Mouse (Mus musculus) CH12.LX (cell line): ENCODE data around the gene Tmem178b. TPM values are rescaled to one million over a fixed set of nuclear protein-coding genes. Genes with fewer than 3 reads are reported as not detected.

Source experiments
- DNase-seq: peaks from one replicate; pipeline ENCODE4 v3.0.0-alpha.2; 2013; ENCODE audit errors: extremely low read depth
- H3K27ac ChIP-seq: 2 replicates; pipeline ENCODE4 v1.5.1; 2012; ENCODE audit warnings: low read depth, mild to moderate bottlenecking, control low read depth, moderate library complexity; ENCODE audit not compliant: insufficient read depth
- H3K27me3 ChIP-seq: replicated peaks from 2 replicates; pipeline ENCODE3; 2012; ENCODE audit warnings: inconsistent platforms
- H3K36me3 ChIP-seq, 2 experiments: replicated peaks in 1 of 2; 2 replicates each; pipeline versions ENCODE3 to v1.6.1; 2012; ENCODE audit warnings: inconsistent platforms in 1 of 2, low read length in 1 of 2, mild to moderate bottlenecking in 1 of 2, mixed read lengths in 1 of 2, moderate library complexity in 1 of 2; ENCODE audit not compliant: control insufficient read depth in 1 of 2, insufficient read depth in 1 of 2
- H3K4me1 ChIP-seq, 2 experiments: 2 replicates each; pipeline ENCODE4 v1.6.1; 2012; ENCODE audit warnings: inconsistent platforms in 1 of 2, moderate library complexity in 1 of 2; ENCODE audit not compliant: insufficient read depth in 2 of 2, control insufficient read depth in 1 of 2
- H3K4me2 ChIP-seq: 2 replicates; pipeline ENCODE4 v1.6.1; 2012; ENCODE audit warnings: low read depth, mild to moderate bottlenecking, control low read depth; ENCODE audit not compliant: poor library complexity, insufficient read depth, severe bottlenecking
- H3K4me3 ChIP-seq, 3 experiments: fragments of 150-350 bp in 1 of 3; sonication (generic) in 1 of 3; replicated peaks in 1 of 3; 2 replicates each; pipeline versions ENCODE3 to v1.5.1; 2011 to 2012; ENCODE audit warnings: low read depth in 2 of 3, low read length in 2 of 3, mild to moderate bottlenecking in 2 of 3, moderate library complexity in 2 of 3, control low read depth in 1 of 3, improper control_type of control experiment in 1 of 3, inconsistent platforms in 1 of 3, mixed read lengths in 1 of 3; ENCODE audit not compliant: poor library complexity in 1 of 3
- H3K79me2 ChIP-seq: replicated peaks from 2 replicates; pipeline ENCODE4 v1.6.1; 2012; ENCODE audit warnings: mild to moderate bottlenecking, moderate library complexity; ENCODE audit not compliant: control insufficient read depth, poor library complexity, insufficient read depth, severe bottlenecking; ENCODE audit errors: extremely low read depth
- H3K9ac ChIP-seq: 2 replicates; pipeline ENCODE4 v1.6.1; 2012; ENCODE audit warnings: low read depth, mild to moderate bottlenecking, control low read depth, moderate library complexity; ENCODE audit not compliant: insufficient read depth
- H3K9me3 ChIP-seq: replicated peaks from 2 replicates; pipeline ENCODE3; 2012; ENCODE audit warnings: low read length, inconsistent platforms, mixed read lengths
- BHLHE40 ChIP-seq: IDR thresholded peaks from 2 replicates; pipeline ENCODE4 v1.6.1; 2011; ENCODE audit warnings: mild to moderate bottlenecking, low read depth, low read length, improper control_type of control experiment
- ELF1 ChIP-seq: IDR thresholded peaks from 2 replicates; pipeline ENCODE4 v1.6.1; 2014; ENCODE audit warnings: low read depth, mild to moderate bottlenecking, inconsistent platforms, low read length, improper control_type of control experiment
- ETS1 ChIP-seq: conservative IDR thresholded peaks from 2 replicates; pipeline ENCODE4 v1.6.1; 2012; ENCODE audit warnings: low read depth, mild to moderate bottlenecking, inconsistent platforms, low read length, improper control_type of control experiment, moderate library complexity
- GABPA ChIP-seq: IDR thresholded peaks from 2 replicates; pipeline ENCODE4 v1.6.1; 2012; ENCODE audit warnings: low read depth, low read length, improper control_type of control experiment, inconsistent platforms; ENCODE audit not compliant: insufficient replicate concordance
- HCFC1 ChIP-seq: IDR thresholded peaks from 2 replicates; pipeline ENCODE4 v1.6.1; 2012; ENCODE audit warnings: low read depth, mild to moderate bottlenecking, inconsistent platforms, low read length, improper control_type of control experiment
- IRF4 ChIP-seq: IDR thresholded peaks from 2 replicates; pipeline ENCODE4 v1.6.1; 2014; ENCODE audit warnings: low read depth, mild to moderate bottlenecking, inconsistent platforms, low read length, improper control_type of control experiment
- MAFK ChIP-seq: IDR thresholded peaks from 2 replicates; pipeline ENCODE4 v1.6.1; 2011; ENCODE audit warnings: low read length, improper control_type of control experiment; ENCODE audit not compliant: insufficient replicate concordance
- MAX ChIP-seq: IDR thresholded peaks from 2 replicates; pipeline ENCODE4 v1.6.1; 2011; ENCODE audit warnings: low read length, improper control_type of control experiment
- MAZ ChIP-seq: IDR thresholded peaks from 2 replicates; pipeline ENCODE4 v1.6.1; 2012; ENCODE audit warnings: low read depth, mild to moderate bottlenecking, inconsistent platforms, low read length, improper control_type of control experiment, moderate library complexity
- MEF2A ChIP-seq: IDR thresholded peaks from 2 replicates; pipeline ENCODE4 v1.6.1; 2014; ENCODE audit warnings: low read depth, mild to moderate bottlenecking, inconsistent platforms, low read length, improper control_type of control experiment, borderline replicate concordance
- MYC ChIP-seq: IDR thresholded peaks from 2 replicates; pipeline ENCODE4 v1.6.1; 2011; ENCODE audit warnings: low read depth, mild to moderate bottlenecking, improper control_type of control experiment, low read length
- NELFE ChIP-seq: IDR thresholded peaks from 2 replicates; pipeline ENCODE4 v1.6.1; 2011; ENCODE audit warnings: low read depth, low read length, improper control_type of control experiment
- PAX5 ChIP-seq: IDR thresholded peaks from 2 replicates; pipeline ENCODE4 v1.6.1; 2012; ENCODE audit warnings: low read length, inconsistent platforms, mixed read lengths
- RAD21 ChIP-seq: IDR thresholded peaks from 2 replicates; pipeline ENCODE4 v1.6.1; 2011; ENCODE audit warnings: low read depth, mild to moderate bottlenecking, low read length, improper control_type of control experiment, moderate library complexity
- SIN3A ChIP-seq: IDR thresholded peaks from 2 replicates; pipeline ENCODE4 v1.6.1; 2012; ENCODE audit warnings: low read length, improper control_type of control experiment, inconsistent platforms
- UBTF ChIP-seq: IDR thresholded peaks from 2 replicates; pipeline ENCODE4 v1.6.1; 2012; ENCODE audit warnings: low read depth, mild to moderate bottlenecking, inconsistent platforms, low read length, improper control_type of control experiment, moderate library complexity
- USF1 ChIP-seq: IDR thresholded peaks from 2 replicates; pipeline ENCODE4 v1.6.1; 2014; ENCODE audit warnings: low read depth, mild to moderate bottlenecking, inconsistent platforms, low read length, improper control_type of control experiment
- USF2 ChIP-seq: conservative IDR thresholded peaks from 2 replicates; pipeline ENCODE4 v1.6.1; 2011; ENCODE audit warnings: low read depth, low read length, improper control_type of control experiment
- ZC3H11A ChIP-seq: IDR thresholded peaks from 2 replicates; pipeline ENCODE4 v1.6.1; 2012; ENCODE audit warnings: low read depth, mild to moderate bottlenecking, inconsistent platforms, low read length, improper control_type of control experiment
- ZNF384 ChIP-seq: IDR thresholded peaks from 2 replicates; pipeline ENCODE4 v1.6.1; 2012; ENCODE audit warnings: low read depth, low read length, improper control_type of control experiment, inconsistent platforms
- dilution Hi-C: fragments of 300-500 bp; cut with MboI; formaldehyde crosslinking; loops from 2 replicates; pipeline ENCODE4 v1.14.3; 2020; ENCODE audit warnings: low sequenced_read_pairs; ENCODE audit not compliant: extremely low pct_unique_long_range_greater_than_20kb, extremely low pct_ligation_motif_present
- in situ Hi-C: fragments of 300-500 bp; cut with MboI; formaldehyde crosslinking; loops from 3 replicates; pipeline ENCODE4 v1.14.3; 2019; ENCODE audit warnings: low sequenced_read_pairs, low pct_ligation_motif_present, low pct_unique_long_range_greater_than_20kb, mixed read lengths
- polyA plus RNA-seq: library from polyadenylated mRNA; unstranded; fragments of >175 nt; gene quantifications from 2 replicates; pipeline ENCODE4 v1.2.1, GENCODE M21; 2012; ENCODE audit warnings: low read depth; ENCODE audit not compliant: insufficient read length
- total RNA-seq, 2 experiments: library from RNA; depleted of rRNA; stranded (reverse); fragments of 300-350 nt in 1 of 2; fragments of >200 nt in 1 of 2; gene quantifications; 2 replicates each; pipeline ENCODE4 v1.2.3; 2012 to 2014

Tmem178b gene
- total and polyA plus RNA-seq, 3 experiments: not detected

DNA sequence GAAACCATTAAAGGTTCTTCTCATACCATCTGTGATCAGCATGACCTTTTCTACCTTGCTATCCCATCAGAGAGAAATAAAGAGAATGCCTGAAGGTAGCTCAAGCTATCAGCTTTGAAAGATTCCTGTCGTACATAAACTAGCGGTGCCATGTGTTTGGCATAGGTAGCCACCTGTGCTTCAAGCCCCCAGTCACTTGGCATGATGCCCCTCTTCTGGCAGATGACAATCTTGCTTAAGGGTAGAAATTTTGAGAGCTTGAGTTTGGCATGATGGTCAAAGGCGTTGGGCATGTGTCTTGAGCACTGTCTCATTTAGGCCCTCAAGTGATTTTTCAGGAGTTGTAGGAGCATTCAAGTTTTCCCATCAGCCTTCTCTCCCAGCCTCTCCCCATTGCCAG is 344.6 kb downstream of the Tmem178b start:
- H3K4me1 ChIP-seq: no peaks in the 10 kb centered on the region
- no peaks in the 10 kb centered on the region for H3K36me3 ChIP-seq
- no peaks in the 10 kb centered on the region for H3K79me2 ChIP-seq
- H3K4me3 ChIP-seq: no peak overlapping the region
- no peaks in the 10 kb centered on the region for H3K9me3 ChIP-seq
- dilution Hi-C loops (no loop called here), in situ Hi-C loops (no loop called here)
- TF ChIP-seq MYC (no peak), IRF4 (no peak), SIN3A (no peak), BHLHE40 (no peak), USF2 (no peak), RAD21 (no peak), NELFE (no peak), MEF2A (no peak), GABPA (no peak), HCFC1 (no peak), MAX (no peak)
- no peak overlapping the region for H3K9ac ChIP-seq
- H3K4me2 ChIP-seq: no peak overlapping the region
- peaks cover 2% of the 10 kb centered on the region for H3K27me3 ChIP-seq
- no peak overlapping the region for H3K27ac ChIP-seq
- DNase-seq: no peak

DNA sequence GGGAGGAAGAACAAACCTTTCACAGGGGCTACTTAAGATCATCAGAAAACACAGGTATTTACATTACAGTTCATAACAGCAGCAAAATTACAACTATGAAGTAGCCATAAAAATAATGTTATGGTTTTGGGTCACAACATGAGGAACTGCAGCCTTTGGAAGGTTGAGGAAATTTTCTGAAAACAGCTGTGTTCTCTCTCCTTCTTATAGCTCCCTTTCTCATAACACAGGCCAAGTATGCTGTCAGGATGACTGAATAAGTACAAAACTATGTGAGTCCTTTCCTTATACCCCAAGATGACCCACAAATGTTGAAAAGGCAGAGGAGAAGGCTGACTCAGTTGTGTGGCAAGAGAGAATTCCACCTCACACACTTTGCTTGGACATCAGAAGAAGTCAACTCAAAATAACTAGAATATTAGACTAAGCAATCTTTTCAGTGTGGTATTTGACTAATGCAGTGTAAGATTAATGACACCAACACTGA is 347.6 kb downstream of the Tmem178b start:
- H3K36me3 ChIP-seq: no peaks in the 10 kb centered on the region
- H3K27me3 ChIP-seq: peaks cover 2% of the 10 kb centered on the region
- H3K27ac ChIP-seq: no peak overlapping the region
- no peaks in the 10 kb centered on the region for H3K4me1 ChIP-seq
- no peak overlapping the region for H3K9ac ChIP-seq
- H3K4me2 ChIP-seq: no peak overlapping the region
- no peak for DNase-seq
- TF ChIP-seq PAX5 (no peak), IRF4 (no peak), MYC (no peak), ELF1 (no peak), UBTF (no peak), RAD21 (no peak), BHLHE40 (no peak), MAFK (no peak), USF1 (no peak), ZC3H11A (no peak), ZNF384 (no peak), MAZ (no peak), ETS1 (no peak)
- H3K9me3 ChIP-seq: peaks cover 3% of the 10 kb centered on the region
- dilution Hi-C loops (no loop called here), in situ Hi-C loops (no loop called here)
- no peaks in the 10 kb centered on the region for H3K79me2 ChIP-seq
- no peak overlapping the region for H3K4me3 ChIP-seq
